Mouse (Mus musculus): ENCODE measurements around the gene Mfap5.

DNA sequence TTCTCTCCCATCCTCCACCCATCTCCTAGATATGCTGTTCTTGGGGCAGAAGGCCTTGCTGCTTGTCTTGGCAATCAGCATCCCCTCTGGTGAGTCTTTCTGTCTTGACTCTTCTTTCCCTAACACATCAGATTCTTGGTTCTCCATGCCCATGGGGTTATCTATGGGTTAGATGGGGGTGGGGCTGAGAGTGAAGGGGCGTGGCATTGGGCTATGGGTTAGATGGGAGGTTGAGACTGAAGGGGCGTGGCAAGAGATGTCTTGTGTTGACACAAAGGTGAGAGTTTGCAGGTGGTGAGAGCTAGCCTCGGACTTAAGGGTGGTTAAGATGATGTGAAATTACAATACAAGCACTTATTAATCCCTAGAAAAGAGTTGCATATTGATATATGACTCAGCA lies 8.7 kb downstream of the Mfap5 start:
- TF ChIP-seq CTCF (IDR thresholded peaks at IDR 0.05) = no peak
- no peak for TF ChIP-seq POLR2A (IDR thresholded peaks at IDR 0.05; ENCODE audit: insufficient read depth, low read depth, low read length)
- TF ChIP-seq EP300 (IDR thresholded peaks at IDR 0.05; ENCODE audit: insufficient read depth, low read depth, low read length) = no peak

Measured in heart, adult 2 months (tissue).